Mouse (Mus musculus): ENCODE measurements at regions not wholly inside any gene's neighbourhood (a gene's known extent, or its start where the extent isn't known, plus 50 kb on each side); places are given as distances from the start of the nearest gene placed in this dataset.

DNA sequence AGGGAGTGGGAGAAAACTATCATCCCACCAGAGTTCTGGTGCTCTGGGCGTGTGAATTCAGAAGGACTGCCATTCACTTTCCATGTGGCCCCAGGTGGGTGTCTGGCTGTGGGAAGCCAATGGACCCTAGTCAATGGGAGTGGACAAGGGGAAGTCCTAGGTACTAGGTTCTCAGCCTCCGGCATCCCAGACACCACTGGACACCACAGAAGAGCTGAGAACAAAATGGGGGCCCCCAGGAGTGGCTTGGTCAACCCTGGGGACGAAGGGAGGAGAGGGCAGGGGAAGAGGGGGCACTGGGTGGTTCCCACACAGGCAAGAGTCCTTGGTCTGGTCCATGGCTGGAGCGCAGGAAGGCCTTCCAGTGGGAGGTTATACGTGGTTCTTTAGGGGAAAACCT lies 81.8 kb upstream of the Slc4a7 start:
- H3K4me3 ChIP-seq (ENCODE audit: low read length): no peak overlapping the region
- no peaks in the 10 kb centered on the region for H3K36me3 ChIP-seq (ENCODE audit: control insufficient read depth, insufficient read depth, low read length)
- 88% methylated on average over 5 of the region's 5 CpGs for WGBS
- no peak overlapping the region for H3K4me2 ChIP-seq (ENCODE audit: low read depth, low read length)
- H3K27me3 ChIP-seq (replicated peaks; ENCODE audit: control insufficient read depth, insufficient read depth, low read length): no peaks in the 10 kb centered on the region
- H3K9ac ChIP-seq (ENCODE audit: low read depth, low read length): no peak overlapping the region
- no peak for ATAC-seq
- no peaks in the 10 kb centered on the region for H3K9me3 ChIP-seq (ENCODE audit: control insufficient read depth, low read length)
- no peak overlapping the region for H3K27ac ChIP-seq (ENCODE audit: low read length)
- H3K4me1 ChIP-seq (ENCODE audit: control insufficient read depth, insufficient read depth, low read length): no peaks in the 10 kb centered on the region

GRCm38 (mm10) chr14:14628673-14629072 lies 73.4 kb upstream of the Slc4a7 start:
- H3K27me3 ChIP-seq (replicated peaks; ENCODE audit: control insufficient read depth, insufficient read depth, low read length): no peaks in the 10 kb centered on the region
- 83% methylated on average over 1 of the region's 1 CpGs for WGBS
- no peak overlapping the region for H3K4me2 ChIP-seq (ENCODE audit: low read depth, low read length)
- H3K27ac ChIP-seq (ENCODE audit: low read length): no peak overlapping the region
- no peak for ATAC-seq
- H3K9ac ChIP-seq (ENCODE audit: low read depth, low read length): no peak overlapping the region
- peaks cover 11% of the 10 kb centered on the region for H3K4me1 ChIP-seq (ENCODE audit: control insufficient read depth, insufficient read depth, low read length)
- H3K4me3 ChIP-seq (ENCODE audit: low read length): no peak overlapping the region
- no peaks in the 10 kb centered on the region for H3K36me3 ChIP-seq (ENCODE audit: control insufficient read depth, insufficient read depth, low read length)
- no peaks in the 10 kb centered on the region for H3K9me3 ChIP-seq (ENCODE audit: control insufficient read depth, low read length)

DNA sequence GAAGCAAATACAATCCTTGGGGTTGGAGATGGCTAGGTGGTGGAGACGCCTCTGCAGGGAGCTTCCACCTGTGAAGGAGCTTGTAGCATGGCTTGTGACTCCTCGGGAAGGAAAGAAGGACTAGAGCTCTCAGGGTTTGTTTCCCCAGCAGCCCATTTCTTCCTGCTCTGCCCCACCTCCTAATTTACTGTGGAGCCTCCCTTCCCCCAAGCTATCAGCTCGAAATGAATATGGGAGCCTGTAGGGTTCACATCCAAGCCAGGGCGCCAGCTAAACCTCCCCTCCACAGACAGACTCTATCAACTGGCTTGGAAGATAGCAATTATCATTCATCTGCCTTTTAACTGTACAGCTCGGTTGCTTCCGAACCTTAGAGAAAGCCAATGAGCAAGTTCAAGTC lies 70.3 kb upstream of the Slc4a7 start:
- H3K27ac ChIP-seq (ENCODE audit: low read length): no peak overlapping the region
- H3K9me3 ChIP-seq (ENCODE audit: control insufficient read depth, low read length): no peaks in the 10 kb centered on the region
- no peak overlapping the region for H3K4me3 ChIP-seq (ENCODE audit: low read length)
- no peak overlapping the region for H3K9ac ChIP-seq (ENCODE audit: low read depth, low read length)
- 56% methylated on average over 6 of the region's 6 CpGs for WGBS
- no peak overlapping the region for H3K4me2 ChIP-seq (ENCODE audit: low read depth, low read length)
- peaks cover 11% of the 10 kb centered on the region for H3K4me1 ChIP-seq (ENCODE audit: control insufficient read depth, insufficient read depth, low read length)
- no peaks in the 10 kb centered on the region for H3K27me3 ChIP-seq (replicated peaks; ENCODE audit: control insufficient read depth, insufficient read depth, low read length)
- H3K36me3 ChIP-seq (ENCODE audit: control insufficient read depth, insufficient read depth, low read length): no peaks in the 10 kb centered on the region
- no peak for ATAC-seq

DNA sequence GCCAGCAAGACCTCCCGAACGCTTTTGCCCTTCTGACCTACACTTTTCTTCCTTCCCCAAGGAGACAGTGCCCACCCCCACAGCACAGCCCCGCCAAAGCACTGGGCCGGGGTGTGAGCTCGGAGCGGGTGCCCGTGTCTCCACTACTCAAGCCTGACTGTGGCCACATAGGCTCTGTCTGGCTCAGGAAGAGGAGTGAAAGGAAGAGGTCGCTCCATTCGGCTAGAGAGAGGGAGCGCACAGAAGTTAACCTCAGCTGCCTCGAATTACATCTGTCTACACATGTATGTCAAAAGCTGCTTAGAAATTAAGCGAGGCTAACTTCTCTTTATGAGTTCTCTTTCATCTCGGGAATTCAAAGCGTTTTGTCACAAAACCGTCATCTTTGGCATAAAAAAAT lies 69.6 kb upstream of the Slc4a7 start:
- WGBS: 8% methylated on average over 15 of the region's 15 CpGs
- peak; percentile 57; the same call in 1 of the 2 replicates for ATAC-seq
- H3K4me3 ChIP-seq (ENCODE audit: low read length): peak overlapping the region; percentile 37
- no peaks in the 10 kb centered on the region for H3K27me3 ChIP-seq (replicated peaks; ENCODE audit: control insufficient read depth, insufficient read depth, low read length)
- peak overlapping the region; percentile 12; the same call in 1 of the 2 replicates for H3K9ac ChIP-seq (ENCODE audit: low read depth, low read length)
- H3K27ac ChIP-seq (ENCODE audit: low read length): no peak overlapping the region
- H3K4me2 ChIP-seq (ENCODE audit: low read depth, low read length): peak overlapping the region; percentile 63
- peaks cover 11% of the 10 kb centered on the region for H3K4me1 ChIP-seq (ENCODE audit: control insufficient read depth, insufficient read depth, low read length)
- H3K9me3 ChIP-seq (ENCODE audit: control insufficient read depth, low read length): no peaks in the 10 kb centered on the region
- no peaks in the 10 kb centered on the region for H3K36me3 ChIP-seq (ENCODE audit: control insufficient read depth, insufficient read depth, low read length)

DNA sequence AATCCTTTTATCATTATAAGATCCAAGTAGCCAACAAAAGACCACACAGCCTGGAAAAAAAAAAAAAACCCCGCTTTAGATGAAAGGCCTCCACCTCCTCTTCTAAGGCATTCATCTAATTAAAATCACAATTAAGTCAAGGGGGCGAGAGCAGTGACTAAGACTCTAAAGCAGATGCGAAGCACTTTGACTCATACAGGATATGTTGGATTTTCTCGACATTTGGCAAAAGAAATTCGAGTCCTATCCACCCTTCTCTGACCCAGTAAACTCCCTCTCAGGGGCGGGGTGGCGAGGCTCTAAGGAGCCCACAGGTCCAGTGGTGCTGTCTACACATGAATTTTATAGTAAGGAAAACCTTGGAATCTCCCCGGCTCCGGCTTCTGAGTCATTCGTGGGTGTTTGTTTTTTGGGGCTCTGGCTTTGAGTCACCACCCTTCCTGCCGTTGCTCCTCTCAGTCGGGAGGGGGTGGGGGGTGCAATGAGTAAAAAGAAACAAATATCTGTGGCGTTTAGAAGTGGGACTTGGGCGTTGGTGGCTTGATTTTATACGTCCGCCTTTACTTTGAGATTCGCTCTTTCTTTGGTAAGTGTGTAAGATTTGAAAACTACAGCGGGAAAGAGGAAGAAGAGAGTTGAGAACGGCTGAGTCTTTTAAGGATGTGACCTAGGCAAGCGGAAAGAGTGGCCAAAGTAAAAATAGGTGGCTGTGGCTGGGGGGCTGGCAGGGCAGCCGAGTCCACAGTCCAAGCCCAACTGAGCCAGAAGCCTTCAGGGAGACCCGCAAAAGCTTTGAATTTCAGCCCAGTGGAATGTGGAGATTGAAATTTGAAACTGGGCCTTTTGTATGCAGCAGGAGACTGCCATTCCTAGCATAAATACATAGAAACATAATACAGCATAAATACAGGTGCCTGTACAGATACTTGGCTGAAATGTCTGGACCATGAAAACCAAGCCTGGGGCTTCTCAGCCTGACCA lies 68.8 kb upstream of the Slc4a7 start:
- peak overlapping the region; percentile 63 for H3K4me2 ChIP-seq (ENCODE audit: low read depth, low read length)
- peak; percentile 57 for ATAC-seq
- H3K9ac ChIP-seq (ENCODE audit: low read depth, low read length): peak overlapping the region; percentile 50
- no peaks in the 10 kb centered on the region for H3K9me3 ChIP-seq (ENCODE audit: control insufficient read depth, low read length)
- no peaks in the 10 kb centered on the region for H3K27me3 ChIP-seq (replicated peaks; ENCODE audit: control insufficient read depth, insufficient read depth, low read length)
- H3K27ac ChIP-seq (ENCODE audit: low read length): no peak overlapping the region
- peak overlapping the region; percentile 37 for H3K4me3 ChIP-seq (ENCODE audit: low read length)
- peaks cover 11% of the 10 kb centered on the region for H3K4me1 ChIP-seq (ENCODE audit: control insufficient read depth, insufficient read depth, low read length)
- H3K36me3 ChIP-seq (ENCODE audit: control insufficient read depth, insufficient read depth, low read length): no peaks in the 10 kb centered on the region
- 6% methylated on average over 22 of the region's 22 CpGs for WGBS

DNA sequence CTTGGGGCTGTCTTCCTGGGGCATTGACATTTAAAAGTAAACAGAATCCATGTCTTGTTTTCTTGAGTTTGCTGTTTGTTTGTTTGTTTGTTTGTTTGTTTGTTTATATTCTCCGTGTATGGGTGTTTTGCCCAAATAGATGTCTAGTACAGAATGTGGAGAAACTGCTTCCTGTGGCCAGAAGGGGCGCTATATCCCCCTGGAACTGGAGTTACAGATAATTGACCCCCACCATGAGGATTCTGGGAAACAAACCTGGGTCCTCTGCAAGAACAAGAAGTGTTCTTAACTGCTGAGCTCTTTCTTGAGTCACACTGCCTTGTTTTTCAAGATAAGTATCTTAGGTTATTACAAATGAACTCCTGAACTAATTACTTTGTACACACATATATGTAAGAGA lies 68.1 kb upstream of the Slc4a7 start:
- 0 out of 2 replicates have a peak overlapping the region, but pooled peaks have one; percentile 63 for H3K4me2 ChIP-seq (ENCODE audit: low read depth, low read length)
- no peak overlapping the region for H3K27ac ChIP-seq (ENCODE audit: low read length)
- peaks cover 11% of the 10 kb centered on the region for H3K4me1 ChIP-seq (ENCODE audit: control insufficient read depth, insufficient read depth, low read length)
- no peaks in the 10 kb centered on the region for H3K9me3 ChIP-seq (ENCODE audit: control insufficient read depth, low read length)
- no peak overlapping the region for H3K4me3 ChIP-seq (ENCODE audit: low read length)
- H3K36me3 ChIP-seq (ENCODE audit: control insufficient read depth, insufficient read depth, low read length): no peaks in the 10 kb centered on the region
- H3K9ac ChIP-seq (ENCODE audit: low read depth, low read length): no peak overlapping the region
- 30% methylated on average over 2 of the region's 2 CpGs for WGBS
- no peaks in the 10 kb centered on the region for H3K27me3 ChIP-seq (replicated peaks; ENCODE audit: control insufficient read depth, insufficient read depth, low read length)
- ATAC-seq: no peak

DNA sequence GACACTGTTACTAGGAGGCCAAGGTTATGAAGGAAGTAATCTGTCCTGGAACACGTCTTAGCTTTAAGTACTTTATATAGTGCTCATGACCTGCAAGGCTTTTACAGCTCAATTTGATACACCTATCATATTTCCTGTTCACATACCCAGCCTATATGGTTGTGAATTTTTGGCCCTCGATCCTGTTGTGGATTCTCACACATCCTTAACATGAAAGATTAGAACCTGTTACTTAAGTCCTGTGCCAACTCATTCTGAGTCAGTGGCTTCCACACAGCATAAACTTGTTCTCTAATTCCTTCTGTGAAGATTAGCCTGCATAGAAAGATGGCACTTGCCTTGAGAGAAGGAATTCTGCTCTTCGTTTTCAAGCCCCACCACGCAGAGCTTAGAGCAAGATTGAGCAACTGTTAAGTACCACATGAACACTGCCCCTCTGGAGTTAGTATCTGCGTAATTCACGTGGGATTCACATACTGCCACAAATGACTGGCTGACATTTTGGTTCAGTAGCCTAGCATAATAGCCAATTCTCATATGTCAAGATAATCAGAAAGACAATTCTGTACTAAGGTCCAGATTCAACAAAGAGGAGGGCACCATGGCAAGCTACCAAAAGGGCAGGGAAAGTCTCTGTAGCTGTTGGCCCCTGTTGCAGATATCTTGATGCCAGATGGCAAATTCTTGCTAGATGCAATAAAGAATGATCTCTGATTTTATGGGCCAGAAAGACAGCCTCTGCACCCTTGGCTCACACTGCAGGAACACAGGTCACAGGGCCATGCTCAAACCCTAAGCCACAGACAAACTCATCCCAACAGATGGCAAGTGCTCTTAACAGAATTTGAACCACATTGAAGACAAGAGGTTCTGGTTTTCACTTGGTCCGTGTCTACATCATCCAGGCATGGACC lies 62.7 kb upstream of the Slc4a7 start:
- 75% methylated on average over 7 of the region's 7 CpGs for WGBS
- H3K27ac ChIP-seq (ENCODE audit: low read length): no peak overlapping the region
- H3K27me3 ChIP-seq (replicated peaks; ENCODE audit: control insufficient read depth, insufficient read depth, low read length): no peaks in the 10 kb centered on the region
- no peak overlapping the region for H3K9ac ChIP-seq (ENCODE audit: low read depth, low read length)
- no peaks in the 10 kb centered on the region for H3K36me3 ChIP-seq (ENCODE audit: control insufficient read depth, insufficient read depth, low read length)
- H3K4me2 ChIP-seq (ENCODE audit: low read depth, low read length): no peak overlapping the region
- 0 out of 2 replicates have a peak, but pooled peaks cover 3% of the 10 kb centered on the region for H3K4me1 ChIP-seq (ENCODE audit: control insufficient read depth, insufficient read depth, low read length)
- no peaks in the 10 kb centered on the region for H3K9me3 ChIP-seq (ENCODE audit: control insufficient read depth, low read length)
- peak; percentile 17; the same call in 1 of the 2 replicates for ATAC-seq
- H3K4me3 ChIP-seq (ENCODE audit: low read length): no peak overlapping the region

DNA sequence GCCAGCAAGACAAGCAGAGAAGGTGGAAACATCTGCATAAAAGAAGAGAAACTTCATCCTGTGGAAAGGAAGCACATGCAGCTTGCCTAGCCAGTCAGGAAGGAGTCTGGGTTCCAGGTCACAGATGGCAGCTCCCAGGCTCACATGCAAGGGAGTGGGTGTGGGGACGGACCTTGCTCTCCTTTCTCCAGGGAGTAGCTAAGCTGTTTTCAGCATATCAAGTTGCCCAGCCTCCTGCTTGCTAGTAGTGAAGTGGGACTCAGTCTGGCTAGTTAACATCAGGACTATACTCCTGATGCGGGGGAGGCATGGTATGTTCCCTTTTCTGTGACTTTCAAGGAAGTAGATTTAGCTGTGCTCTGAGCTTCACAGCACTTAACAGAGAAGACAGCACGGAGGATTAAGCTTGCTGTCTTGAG lies 62.0 kb upstream of the Slc4a7 start:
- H3K9me3 ChIP-seq (ENCODE audit: control insufficient read depth, low read length): no peaks in the 10 kb centered on the region
- 0 out of 2 replicates have a peak, but pooled peaks cover 3% of the 10 kb centered on the region for H3K4me1 ChIP-seq (ENCODE audit: control insufficient read depth, insufficient read depth, low read length)
- H3K27me3 ChIP-seq (replicated peaks; ENCODE audit: control insufficient read depth, insufficient read depth, low read length): no peaks in the 10 kb centered on the region
- WGBS: 41% methylated on average over 3 of the region's 3 CpGs
- H3K9ac ChIP-seq (ENCODE audit: low read depth, low read length): no peak overlapping the region
- no peak overlapping the region for H3K27ac ChIP-seq (ENCODE audit: low read length)
- no peak overlapping the region for H3K4me3 ChIP-seq (ENCODE audit: low read length)
- peak; percentile 83 for ATAC-seq
- H3K36me3 ChIP-seq (ENCODE audit: control insufficient read depth, insufficient read depth, low read length): no peaks in the 10 kb centered on the region
- H3K4me2 ChIP-seq (ENCODE audit: low read depth, low read length): no peak overlapping the region

- 0 out of 2 replicates have a peak, but pooled peaks cover 3% of the 10 kb centered on the region for H3K4me1 ChIP-seq (ENCODE audit: control insufficient read depth, insufficient read depth, low read length)
- H3K36me3 ChIP-seq (ENCODE audit: control insufficient read depth, insufficient read depth, low read length): no peaks in the 10 kb centered on the region
- no peaks in the 10 kb centered on the region for H3K27me3 ChIP-seq (replicated peaks; ENCODE audit: control insufficient read depth, insufficient read depth, low read length)
- no peak overlapping the region for H3K4me3 ChIP-seq (ENCODE audit: low read length)
- no peak overlapping the region for H3K4me2 ChIP-seq (ENCODE audit: low read depth, low read length)
- no peak overlapping the region for H3K9ac ChIP-seq (ENCODE audit: low read depth, low read length)
- H3K27ac ChIP-seq (ENCODE audit: low read length): no peak overlapping the region
- H3K9me3 ChIP-seq (ENCODE audit: control insufficient read depth, low read length): no peaks in the 10 kb centered on the region
- ATAC-seq: peak; percentile 27; the same call in 1 of the 2 replicates
Observed at GRCm38 (mm10) chr14:14640557-14640956, 61.5 kb upstream of the Slc4a7 start.
